Comparison of ENCODE assay signal across 7 mouse cellular contexts in genomic region chr17:79895911-79896423, GRCm38 (mm10). TPM values are rescaled to one million over a fixed set of nuclear protein-coding genes. Genes with fewer than 3 reads are reported as not detected.
DNase-seq lines count a peak whose midpoint lies in the region; ATAC-seq lines count a peak whose summit lies in the region.

TSS of gene Atl2 (minus strand) at chr17:79896123.

- peak; percentile 98 for DNase-seq in adrenal gland, adult 2 months
- DNase-seq in embryo, embryonic 11.5 days (ENCODE audit: low read depth, low spot score) = peak; percentile 88
- peak; percentile 87 to 95 for DNase-seq in gastrocnemius, postnatal 4 days (ENCODE audit: low spot score in 2 of 2)
- peak; percentile 93 to 94 for DNase-seq in left cerebral cortex, postnatal 36 days (ENCODE audit: low spot score in 2 of 2)
- peak; percentile 99 for DNase-seq in midbrain, embryonic 11.5 days (ENCODE audit: low spot score, missing footprints)
- peak; percentile 94 for DNase-seq in skeletal muscle tissue, adult 2 months (ENCODE audit: low read depth, low spot score)

- peaks cover 3% of the 10 kb centered on the region; the same call in 1 of the 2 replicates for H3K27me3 ChIP-seq in intestine, embryonic 16.5 days (replicated peaks; ENCODE audit: control insufficient read depth, insufficient read depth, low read length)
- peaks cover 11% of the 10 kb centered on the region for H3K27me3 ChIP-seq in midbrain, embryonic 11.5 days (ENCODE audit: control insufficient read depth, insufficient read depth, low read length)

- peak; percentile 90 for ATAC-seq in intestine, embryonic 16.5 days
- peak; percentile 95 for ATAC-seq in midbrain, embryonic 11.5 days (ENCODE audit: low FRiP score)

- H3K4me1 ChIP-seq in intestine, embryonic 16.5 days (ENCODE audit: control insufficient read depth, insufficient read depth, low read length) = peaks cover 23% of the 10 kb centered on the region
- peaks cover 14% of the 10 kb centered on the region for H3K4me1 ChIP-seq in midbrain, embryonic 11.5 days (ENCODE audit: control insufficient read depth, insufficient read depth, low read length)

- intact Hi-C loops in left cerebral cortex, postnatal 36 days (cut with DNase I) = loop anchor here (10.0 kb wide), 2 partner anchors 99 to 279 kb away; no protein-coding TSS in a partner anchor

- no peaks in the 10 kb centered on the region for H3K36me3 ChIP-seq in intestine, embryonic 16.5 days (ENCODE audit: control insufficient read depth, insufficient read depth, low read length)
- no peaks in the 10 kb centered on the region for H3K36me3 ChIP-seq in midbrain, embryonic 11.5 days (ENCODE audit: control insufficient read depth, insufficient read depth, low read length)

- peak within 1 kb of the TSS; percentile 97 for H3K9ac ChIP-seq in intestine, embryonic 16.5 days (ENCODE audit: low read depth, low read length)
- peak within 1 kb of the TSS; percentile 87 for H3K9ac ChIP-seq in midbrain, embryonic 11.5 days (ENCODE audit: low read length)

- peak within 1 kb of the TSS; percentile 94 for H3K27ac ChIP-seq in intestine, embryonic 16.5 days (ENCODE audit: low read length)
- H3K27ac ChIP-seq in midbrain, embryonic 11.5 days (ENCODE audit: low read depth, low read length) = peak within 1 kb of the TSS; percentile 91

- H3K9me3 ChIP-seq in intestine, embryonic 16.5 days (ENCODE audit: control insufficient read depth, low read length) = no peaks in the 10 kb centered on the region
- H3K9me3 ChIP-seq in midbrain, embryonic 11.5 days (ENCODE audit: control insufficient read depth, low read length) = no peaks in the 10 kb centered on the region

- peak within 1 kb of the TSS; percentile 94 for H3K4me3 ChIP-seq in intestine, embryonic 16.5 days (ENCODE audit: low read length)
- H3K4me3 ChIP-seq in midbrain, embryonic 11.5 days (ENCODE audit: low read depth, low read length) = peak within 1 kb of the TSS; percentile 96

- under 1% methylated on average over 51 of the region's 51 CpGs for whole genome bisulfite sequencing in intestine, embryonic 16.5 days
- under 1% methylated on average over 46 of the region's 51 CpGs for WGBS in midbrain, embryonic 11.5 days

- peak within 1 kb of the TSS; percentile 90 for H3K4me2 ChIP-seq in intestine, embryonic 16.5 days (ENCODE audit: low read depth, low read length)
- H3K4me2 ChIP-seq in midbrain, embryonic 11.5 days = peak within 1 kb of the TSS; percentile 86

RNA-seq across cellular contexts. Expression of gene Atl2, which starts in this region (rescaled TPM):
- total RNA-seq in adrenal gland, adult 2 months (2021) = 100 to 1,000 TPM in 1 of 2 experiments, 10 to 100 TPM in 1; 61.4 to 137 TPM
- polyA plus RNA-seq in adrenal gland, adult 2 months (2012; rRNA removed) = 10.3 and 14.5 TPM in 2 replicates
- 10 to 100 TPM; 41.2 to 49.7 TPM for total RNA-seq in gastrocnemius, postnatal 4 days (2021)
- polyA plus RNA-seq in intestine, embryonic 16.5 days (2015; fragmentation: Nextera tagmentation; extraction: Ambion mirVana) = 45.6 and 48.7 TPM in 2 replicates
- total RNA-seq in left cerebral cortex, postnatal 36 days (2021) = 10 to 100 TPM; 61.8 to 75.2 TPM
- polyA plus RNA-seq in midbrain, embryonic 11.5 days (2014; fragmentation: Nextera tagmentation; extraction: Ambion mirVana) = 40.9 and 44.3 TPM in 2 replicates

Comparison
In these comparisons a context has a peak if more than half of its experiments do, and no peak if none do; other contexts are left out.
1. Peak in every context shown above with its lines: DNase-seq, ATAC-seq, H3K4me3 ChIP-seq and H3K27ac ChIP-seq.